Mouse (Mus musculus) forebrain, embryonic 12.5 days (tissue): ENCODE measurements around the gene Vmn1r28. TPM values are rescaled to one million over a fixed set of nuclear protein-coding genes. Genes with fewer than 3 reads are reported as not detected.
"Not testable (repeated sequence)": the region's sequence is repeated elsewhere in the genome, so short reads cannot be mapped to it uniquely, and the experiment has no call there.

Experiments
- ATAC-seq: fragments of 200-750 bp; cut with Nextera tagmentation; 2 replicates; pipeline ENCODE4 v1.8.0; 2017; ENCODE audit warnings: moderate TSS enrichment; ENCODE audit not compliant: low FRiP score
- H3K27ac ChIP-seq: fragments of 300-500 bp; sonication (generic); 2 replicates; pipeline ENCODE4 v1.5.1; 2016; ENCODE audit warnings: mild to moderate bottlenecking
- H3K27me3 ChIP-seq: fragments of 300-500 bp; sonication (generic); 2 replicates; pipeline ENCODE4 v1.6.1; 2016; ENCODE audit warnings: mild to moderate bottlenecking
- H3K36me3 ChIP-seq: fragments of 300-500 bp; sonication (generic); replicated peaks from 2 replicates; pipeline ENCODE4 v1.6.1; 2016; ENCODE audit warnings: mild to moderate bottlenecking
- H3K4me1 ChIP-seq: fragments of 300-500 bp; sonication (generic); 2 replicates; pipeline ENCODE4 v1.6.1; 2016
- H3K4me2 ChIP-seq: fragments of 300-500 bp; sonication (generic); 2 replicates; pipeline ENCODE4 v1.6.1; 2016; ENCODE audit warnings: mild to moderate bottlenecking, moderate library complexity
- H3K4me3 ChIP-seq: fragments of 300-500 bp; sonication (generic); replicated peaks from 2 replicates; pipeline ENCODE4 v1.5.1; 2016; ENCODE audit warnings: mild to moderate bottlenecking
- H3K9ac ChIP-seq: fragments of 300-500 bp; sonication (generic); 2 replicates; pipeline ENCODE4 v1.6.1; 2016; ENCODE audit warnings: mild to moderate bottlenecking
- H3K9me3 ChIP-seq: fragments of 300-500 bp; sonication (generic); 2 replicates; pipeline ENCODE4 v1.6.1; 2016
- WGBS: fragments of 180-500 bp; shearing (Covaris S2); methylation state at CpG from one replicate; pipeline ENCODE4 v1.1.7; 2016; 5-methylcytosine and 5-hydroxymethylcytosine counted together
- polyA plus RNA-seq: library from polyadenylated mRNA; unstranded; fragments of >200 nt; fragmentation: Nextera tagmentation; extraction: Ambion mirVana; gene quantifications from 2 replicates; pipeline ENCODE4 v1.2.1, GENCODE M21; 2016

Gene Vmn1r28
- polyA plus RNA-seq, result not detected in 2 replicates

- Histone ChIP-seq H3K4me1 (no peaks in the 10 kb centered on the region), H3K27me3 (no peaks in the 10 kb centered on the region), H3K4me2 (no peak within 1 kb of the TSS), H3K27ac (no peak within 1 kb of the TSS), H3K9me3 (no peaks in the 10 kb centered on the region), H3K9ac (no peak within 1 kb of the TSS), H3K4me3 (no peak within 1 kb of the TSS), H3K36me3 (no peaks in the 10 kb centered on the region)
- no peak for ATAC-seq
- 98% methylated on average over 1 of the region's 1 CpGs for WGBS
Observed at GRCm38 (mm10) chr6:58261737-58262136, at the start of gene Vmn1r28. TSS of gene Vmn1r28 (plus strand) at chr6:58262037.

GRCm38 (mm10) chr6:58216119-58216518 is 45.7 kb upstream of the Vmn1r28 start:
- 80% methylated on average over 2 of the region's 2 CpGs for WGBS
- ATAC-seq, result no peak
- no peak overlapping the region for H3K9ac ChIP-seq
- H3K9me3 ChIP-seq, result no peaks in the 10 kb centered on the region
- H3K27me3 ChIP-seq, result no peaks in the 10 kb centered on the region
- H3K4me2 ChIP-seq, result no peak overlapping the region
- H3K36me3 ChIP-seq, result no peaks in the 10 kb centered on the region
- no peak overlapping the region for H3K4me3 ChIP-seq
- H3K27ac ChIP-seq, result no peak overlapping the region
- H3K4me1 ChIP-seq, result no peaks in the 10 kb centered on the region

- ATAC-seq, result no peak
- no peak within 1 kb of the TSS for H3K27ac ChIP-seq
- H3K27me3 ChIP-seq, result no peaks in the 10 kb centered on the region
- no peaks in the 10 kb centered on the region for H3K36me3 ChIP-seq
- H3K4me3 ChIP-seq, result no peak within 1 kb of the TSS
- 82% methylated on average over 2 of the region's 2 CpGs for WGBS
- no peaks in the 10 kb centered on the region for H3K9me3 ChIP-seq
- H3K4me1 ChIP-seq, result no peaks in the 10 kb centered on the region
- no peak within 1 kb of the TSS for H3K9ac ChIP-seq
- H3K4me2 ChIP-seq, result no peak within 1 kb of the TSS
Observed at GRCm38 (mm10) chr6:58218721-58219120, 43.1 kb upstream of the Vmn1r28 start, which contains the start of gene Vmn1r27. TSS of gene Vmn1r27 (minus strand) at chr6:58218821.

GRCm38 (mm10) chr6:58279661-58280060 is 17.8 kb downstream of the Vmn1r28 start:
- not testable (repeated sequence) for ATAC-seq, H3K27me3 ChIP-seq

GRCm38 (mm10) chr6:58292201-58292600 is 30.4 kb downstream of the Vmn1r28 start:
- H3K4me1 ChIP-seq, result no peaks in the 10 kb centered on the region
- 67% methylated on average over 2 of the region's 2 CpGs for WGBS
- H3K27me3 ChIP-seq, result no peaks in the 10 kb centered on the region
- H3K9ac ChIP-seq, result no peak overlapping the region
- H3K36me3 ChIP-seq, result no peaks in the 10 kb centered on the region
- no peak for ATAC-seq
- no peak overlapping the region for H3K4me3 ChIP-seq
- no peaks in the 10 kb centered on the region for H3K9me3 ChIP-seq
- H3K27ac ChIP-seq, result no peak overlapping the region
- no peak overlapping the region for H3K4me2 ChIP-seq

More at GRCm38 (mm10) chr6:58279661-58280060, 17.8 kb downstream of the Vmn1r28 start:
- not testable (repeated sequence) for H3K4me3 ChIP-seq, H3K4me2 ChIP-seq, H3K27ac ChIP-seq, H3K4me1 ChIP-seq, H3K9me3 ChIP-seq, H3K9ac ChIP-seq, H3K36me3 ChIP-seq
- 90% methylated on average over 1 of the region's 1 CpGs for WGBS

- H3K9me3 ChIP-seq, H3K4me3 ChIP-seq, H3K27ac ChIP-seq, H3K36me3 ChIP-seq, ATAC-seq, H3K9ac ChIP-seq, H3K4me2 ChIP-seq, H3K27me3 ChIP-seq, H3K4me1 ChIP-seq: not testable (repeated sequence)
- 88% methylated on average over 19 of the region's 19 CpGs for WGBS
Observed at GRCm38 (mm10) chr6:58298511-58298910, 36.7 kb downstream of the Vmn1r28 start.

- Histone ChIP-seq H3K27me3 (no peaks in the 10 kb centered on the region), H3K36me3 (no peaks in the 10 kb centered on the region), H3K4me1 (no peaks in the 10 kb centered on the region), H3K27ac (no peak within 1 kb of the TSS), H3K4me2 (no peak within 1 kb of the TSS), H3K9ac (no peak within 1 kb of the TSS), H3K4me3 (no peak within 1 kb of the TSS), H3K9me3 (no peaks in the 10 kb centered on the region)
- no peak for ATAC-seq
Observed at GRCm38 (mm10) chr6:58301249-58301648, 39.4 kb downstream of the Vmn1r28 start, which contains the start of gene Vmn1r29. TSS of gene Vmn1r29 (plus strand) at chr6:58301549.

Other genes starting within 250 kb of the Vmn1r28 start
- gene Vmn1r26, start 246.9 kb upstream of the Vmn1r28 start, polyA plus RNA-seq, result not detected in 2 replicates
- gene Vmn1r27, start 43.2 kb upstream of the Vmn1r28 start, polyA plus RNA-seq, result not detected in 2 replicates
- gene Vmn1r29, start 39.5 kb downstream of the Vmn1r28 start, polyA plus RNA-seq, result not detected in 2 replicates
- not detected in 2 replicates for gene Vmn1r30, start 181.3 kb downstream of the Vmn1r28 start, polyA plus RNA-seq
- gene Vmn1r31, start 213.3 kb downstream of the Vmn1r28 start, polyA plus RNA-seq, result not detected in 2 replicates